Mouse (Mus musculus): Measurements from ENCODE around the gene Cd2.

- TF ChIP-seq CTCF (IDR thresholded peaks at IDR 0.05; ENCODE audit: low read depth, low read length) (no peak), POLR2A (IDR thresholded peaks at IDR 0.05; ENCODE audit: borderline replicate concordance, low read depth, low read length) (no peak)
Measured at GRCm38 (mm10) chr3:101274041-101274770, 13.5 kb downstream of the Cd2 start.
